Mouse (Mus musculus): ENCODE results near the gene Rbms2. TPM values are rescaled to one million over a fixed set of nuclear protein-coding genes. Genes with fewer than 3 reads are reported as not detected.

Rbms2 gene
- total RNA-seq, 2 experiments from 2014 or later = 82.8 to 91.0 TPM

- DNase-seq = no peak
- intact Hi-C loops (cut with DNase I) = loop anchor here (5.0 kb wide), 2 partner anchors 41 to 129 kb away; partner anchors contain the start of gene Stat2
These were observed 36.4 kb downstream of the Rbms2 start for GRCm38 (mm10) chr10:128143659-128144058.

- DNase-seq = peak in 1 of 2 experiments; percentile 26
- intact Hi-C loops (cut with DNase I) = loop anchor here (1.0 to 5.0 kb wide), 3 partner anchors 40 to 130 kb away; partner anchors contain the start of gene Stat2
These were observed 37.9 kb downstream of the Rbms2 start for GRCm38 (mm10) chr10:128142165-128142564.

- intact Hi-C loops (cut with DNase I) = loop anchor here (5.0 kb wide), 2 partner anchors 38 to 132 kb away; partner anchors contain the start of gene Stat2
These were observed 39.7 kb downstream of the Rbms2 start for GRCm38 (mm10) chr10:128140236-128140952.

GRCm38 (mm10) chr10:128135374-128135773, 44.7 kb downstream of the Rbms2 start:
- intact Hi-C loops (cut with DNase I) = loop anchor here (10.0 kb wide), 1 partner anchor 349 kb away; no protein-coding TSS in a partner anchor
- no peak for DNase-seq

More at GRCm38 (mm10) chr10:128140236-128140952, 39.7 kb downstream of the Rbms2 start:
- peak; percentile 53 to 83 for DNase-seq

- DNase-seq = no peak
- intact Hi-C loops (cut with DNase I) = loop anchor here (10.0 kb wide), 1 partner anchor 351 kb away; no protein-coding TSS in a partner anchor
These were observed 46.3 kb downstream of the Rbms2 start for GRCm38 (mm10) chr10:128133650-128134332.

GRCm38 (mm10) chr10:128131812-128132211, 48.3 kb downstream of the Rbms2 start:
- intact Hi-C loops (cut with DNase I) = loop anchor here (2.0 to 10.0 kb wide), 2 partner anchors 21 to 353 kb away; no protein-coding TSS in a partner anchor
- DNase-seq = no peak

- intact Hi-C loops (cut with DNase I) = loop anchor here (2.0 to 10.0 kb wide), 2 partner anchors 20 to 354 kb away; no protein-coding TSS in a partner anchor
- no peak for DNase-seq
These were observed 48.8 kb downstream of the Rbms2 start for GRCm38 (mm10) chr10:128131297-128131696.

- intact Hi-C loops (cut with DNase I) = no loop called here
- DNase-seq = no peak
These were observed 52.0 kb downstream of the Rbms2 start for GRCm38 (mm10) chr10:128128143-128128542.

- intact Hi-C loops (cut with DNase I) = no loop called here
These were observed 52.6 kb downstream of the Rbms2 start for GRCm38 (mm10) chr10:128127497-128127896.

GRCm38 (mm10) chr10:128125951-128126350, 54.1 kb downstream of the Rbms2 start:
- DNase-seq = no peak
- intact Hi-C loops (cut with DNase I) = no loop called here

More at GRCm38 (mm10) chr10:128127497-128127896, 52.6 kb downstream of the Rbms2 start:
- no peak for DNase-seq

- intact Hi-C loops (cut with DNase I) = no loop called here
These were observed 55.3 kb downstream of the Rbms2 start for GRCm38 (mm10) chr10:128124831-128125230.

GRCm38 (mm10) chr10:128123833-128124232, 56.3 kb downstream of the Rbms2 start:
- intact Hi-C loops (cut with DNase I) = no loop called here
- DNase-seq = no peak

More at GRCm38 (mm10) chr10:128124831-128125230, 55.3 kb downstream of the Rbms2 start:
- no peak for DNase-seq

GRCm38 (mm10) chr10:128111227-128111626, 68.9 kb downstream of the Rbms2 start:
- DNase-seq = no peak
- intact Hi-C loops (cut with DNase I) = loop anchor here (2.0 to 10.0 kb wide), 2 partner anchors 20 to 184 kb away; partner anchors contain the start of gene Il23a

- intact Hi-C loops (cut with DNase I) = loop anchor here (2.0 to 10.0 kb wide), 2 partner anchors 21 to 185 kb away; partner anchors contain the start of gene Il23a
- DNase-seq = peak; percentile 39 to 48
These were observed 69.9 kb downstream of the Rbms2 start for GRCm38 (mm10) chr10:128110103-128110761.

- intact Hi-C loops (cut with DNase I) = loop anchor here (2.0 kb wide), 1 partner anchor 85 kb away; no protein-coding TSS in a partner anchor
- DNase-seq = peak; percentile 69 to 80
These were observed 82.5 kb downstream of the Rbms2 start for GRCm38 (mm10) chr10:128097587-128097971.

GRCm38 (mm10) chr10:128096693-128097586, 83.2 kb downstream of the Rbms2 start:
- peak; percentile 85 to 90 for DNase-seq
- intact Hi-C loops (cut with DNase I) = loop anchor here (2.0 kb wide), 1 partner anchor 86 kb away; no protein-coding TSS in a partner anchor

- no peak for DNase-seq
- intact Hi-C loops (cut with DNase I) = loop anchor here (2.0 kb wide), 1 partner anchor 86 kb away; no protein-coding TSS in a partner anchor
These were observed 83.8 kb downstream of the Rbms2 start for GRCm38 (mm10) chr10:128096313-128096692.

- no peak for DNase-seq
- intact Hi-C loops (cut with DNase I) = no loop called here
These were observed 85.0 kb downstream of the Rbms2 start for GRCm38 (mm10) chr10:128095003-128095636.
